In genomic region chr8:53941144-53941543, GRCm38 (mm10) we compare ENCODE assay signal across 15 mouse cellular contexts.
"Had no signal": no experiment of that assay in that cellular context is flagged by ENCODE, and none has a peak within 500 bp of the region (broad histone marks: within the 10 kb centered on the region; RNA-seq: fewer than 3 reads in every experiment).

No protein-coding gene starts in this region.

- ATAC-seq: midbrain, embryonic 16.5 days had no signal

- H3K4me2 ChIP-seq: lung, embryonic 14.5 days; midbrain, embryonic 12.5 days; neural tube, embryonic 12.5 days; stomach, embryonic 15.5 days had no signal

- H3K36me3 ChIP-seq: midbrain, embryonic 10.5 days; midbrain, embryonic 12.5 days; neural tube, embryonic 12.5 days; stomach, embryonic 15.5 days had no signal

- H3K27me3 ChIP-seq: midbrain, embryonic 12.5 days; neural tube, embryonic 12.5 days; stomach, embryonic 15.5 days had no signal

- H3K9ac ChIP-seq: lung, embryonic 14.5 days; midbrain, embryonic 12.5 days; neural tube, embryonic 12.5 days; stomach, embryonic 15.5 days had no signal

- H3K9me3 ChIP-seq: midbrain, embryonic 10.5 days; midbrain, embryonic 12.5 days; neural tube, embryonic 12.5 days; stomach, embryonic 15.5 days had no signal

- H3K4me1 ChIP-seq: neural tube, embryonic 12.5 days; stomach, embryonic 15.5 days had no signal

- DNase-seq: lung, adult 18-20 months; lung, embryonic 14.5 days; lung, postnatal 10 days; lung, postnatal 4 days; midbrain, embryonic 14.5 days; right cerebral cortex, postnatal 14 days; thymus, adult 2 months; thymus, postnatal 25 days; thymus, postnatal 4 days had no signal

- H3K27ac ChIP-seq: midbrain, embryonic 10.5 days; midbrain, embryonic 12.5 days; neural tube, embryonic 12.5 days; stomach, embryonic 15.5 days; stomach, postnatal 0 days had no signal

- H3K4me3 ChIP-seq: midbrain, embryonic 10.5 days; midbrain, embryonic 12.5 days; neural tube, embryonic 12.5 days; stomach, embryonic 15.5 days had no signal
